Mouse (Mus musculus): ENCODE results near the gene Myo1c.

Myo1c gene

GRCm38 (mm10) chr11:75671426-75672180 is 21.3 kb downstream of the Myo1c start:
- CTCF ChIA-PET: interaction anchor here in 2 of 4 experiments (0.5 to 0.6 kb wide), 2 partner anchors 57 to 638 kb away, joined by 3 read pairs; no protein-coding TSS in a partner anchor
- POLR2A ChIA-PET: interaction anchor here in 3 of 4 experiments (0.6 to 3.0 kb wide), 12 partner anchors 8 to 62 kb away, joined by 3 to 17 read pairs (median 5); partner anchors contain the start of genes Crk (in 2 of the 3), Myo1c (in 1 of the 3) and Ywhae (in 1 of the 3)

GRCm38 (mm10) chr11:75673411-75673810 is 23.1 kb downstream of the Myo1c start:
- ChIA-PET POLR2A (interaction anchor here in 1 of 4 experiments (0.8 to 2.2 kb wide), 2 partner anchors 14 to 19 kb away, joined by 3 to 6 read pairs; no protein-coding TSS in a partner anchor), CTCF (no interaction called here)

- POLR2A ChIA-PET: no interaction called here
- CTCF ChIA-PET: no interaction called here
Measured at GRCm38 (mm10) chr11:75674875-75675274, 24.6 kb downstream of the Myo1c start.

- POLR2A ChIA-PET: interaction anchor here in 3 of 4 experiments (0.6 to 4.9 kb wide), 16 partner anchors 16 to 908 kb away, joined by 3 to 73 read pairs (median 6); partner anchors contain the start of genes Rilp (in 1 of the 3), Tlcd2 (in 1 of the 3) and Ywhae (in 1 of the 3)
- CTCF ChIA-PET: interaction anchor here in 2 of 4 experiments (0.7 to 1.0 kb wide), 2 partner anchors 13 to 252 kb away, joined by 5 to 9 read pairs; no protein-coding TSS in a partner anchor
Measured at GRCm38 (mm10) chr11:75677881-75678746, 27.8 kb downstream of the Myo1c start.

- POLR2A ChIA-PET: interaction anchor here in 3 of 4 experiments (0.6 to 4.9 kb wide), 49 partner anchors 8 to 909 kb away, joined by 3 to 73 read pairs (median 4); partner anchors contain the start of genes Ywhae (in 3 of the 3), Prpf8 (in 2 of the 3), Tlcd2 (in 2 of the 3) and Inpp5k (in 1 of the 3)
- CTCF ChIA-PET: interaction anchor here in 1 of 4 experiments (0.7 to 1.5 kb wide), 3 partner anchors 25 to 48 kb away, joined by 3 to 4 read pairs (median 3); partner anchors contain the start of gene Inpp5k
Measured at GRCm38 (mm10) chr11:75678747-75679438, 28.6 kb downstream of the Myo1c start, which contains the start of gene Crk. Crk (plus strand) TSS chr11:75679259.

- ChIA-PET POLR2A (interaction anchor here in 3 of 4 experiments (0.6 to 4.9 kb wide), 52 partner anchors 9 to 585 kb away, joined by 3 to 73 read pairs (median 4); partner anchors contain the start of genes Ywhae (in 3 of the 3), Prpf8 (in 2 of the 3), Tlcd2 (in 2 of the 3) and Inpp5k (in 1 of the 3)), CTCF (interaction anchor here in 1 of 4 experiments (0.7 to 1.5 kb wide), 3 partner anchors 26 to 49 kb away, joined by 3 to 4 read pairs (median 3); partner anchors contain the start of gene Inpp5k)
Measured at GRCm38 (mm10) chr11:75679439-75680171, 29.3 kb downstream of the Myo1c start.

GRCm38 (mm10) chr11:75684462-75684861 is 34.2 kb downstream of the Myo1c start:
- POLR2A ChIA-PET: interaction anchor here in 2 of 4 experiments (0.5 to 4.3 kb wide), 7 partner anchors 9 to 1836 kb away, joined by 3 to 26 read pairs (median 3); no protein-coding TSS in a partner anchor
- CTCF ChIA-PET: interaction anchor here in 1 of 4 experiments (1.8 kb wide), 1 partner anchor 30 kb away, joined by 4 read pairs; no protein-coding TSS in a partner anchor

GRCm38 (mm10) chr11:75684956-75685355 is 34.7 kb downstream of the Myo1c start:
- ChIA-PET CTCF (interaction anchor here in 2 of 4 experiments (0.7 to 1.8 kb wide), 2 partner anchors 31 to 483 kb away, joined by 3 to 4 read pairs; no protein-coding TSS in a partner anchor), POLR2A (interaction anchor here in 2 of 4 experiments (1.0 to 4.3 kb wide), 5 partner anchors 10 to 31 kb away, joined by 3 to 26 read pairs (median 4); no protein-coding TSS in a partner anchor)

- POLR2A ChIA-PET: interaction anchor here in 3 of 4 experiments (0.6 to 4.3 kb wide), 27 partner anchors 8 to 288 kb away, joined by 3 to 26 read pairs (median 4); no protein-coding TSS in a partner anchor
Measured at GRCm38 (mm10) chr11:75687343-75687993, 37.2 kb downstream of the Myo1c start.

GRCm38 (mm10) chr11:75688132-75688531 is 37.8 kb downstream of the Myo1c start:
- ChIA-PET CTCF (interaction anchor here (0.7 to 1.9 kb wide), 4 partner anchors 26 to 279 kb away, joined by 3 to 6 read pairs (median 4); no protein-coding TSS in a partner anchor), POLR2A (interaction anchor here in 3 of 4 experiments (0.8 to 4.3 kb wide), 12 partner anchors 9 to 62 kb away, joined by 3 to 26 read pairs (median 5); no protein-coding TSS in a partner anchor)

More at GRCm38 (mm10) chr11:75687343-75687993, 37.2 kb downstream of the Myo1c start:
- CTCF ChIA-PET: interaction anchor here in 3 of 4 experiments (0.6 to 1.9 kb wide), 8 partner anchors 13 to 304 kb away, joined by 3 to 6 read pairs (median 4); no protein-coding TSS in a partner anchor

- ChIA-PET CTCF (interaction anchor here in 2 of 4 experiments (1.1 to 1.5 kb wide), 2 partner anchors 10 kb away, joined by 3 to 4 read pairs; no protein-coding TSS in a partner anchor), POLR2A (interaction anchor here (0.5 to 2.9 kb wide), 24 partner anchors 9 to 1259 kb away, joined by 3 to 22 read pairs (median 3); partner anchors contain the start of genes Crk (in 2 of the 4) and Ywhae (in 1 of the 4))
Measured at GRCm38 (mm10) chr11:75689977-75690376, 39.7 kb downstream of the Myo1c start.

- ChIA-PET CTCF (interaction anchor here in 1 of 4 experiments (0.6 kb wide), 1 partner anchor 73 kb away, joined by 4 read pairs; no protein-coding TSS in a partner anchor), POLR2A (interaction anchor here in 2 of 4 experiments (0.6 to 2.9 kb wide), 11 partner anchors 8 to 230 kb away, joined by 3 to 22 read pairs (median 4); partner anchors contain the start of gene Crk (in 1 of the 2))
Measured at GRCm38 (mm10) chr11:75691047-75691446, 40.7 kb downstream of the Myo1c start.

- ChIA-PET POLR2A (interaction anchor here in 3 of 4 experiments (0.6 to 1.3 kb wide), 6 partner anchors 10 to 448 kb away, joined by 3 to 6 read pairs (median 4); no protein-coding TSS in a partner anchor), CTCF (interaction anchor here in 2 of 4 experiments (0.6 to 0.7 kb wide), 2 partner anchors 38 to 597 kb away, joined by 3 read pairs; no protein-coding TSS in a partner anchor)
Measured at GRCm38 (mm10) chr11:75693570-75693969, 43.3 kb downstream of the Myo1c start.

- ChIA-PET CTCF (interaction anchor here in 2 of 4 experiments (1.1 to 1.3 kb wide), 2 partner anchors 11 to 17 kb away, joined by 3 to 4 read pairs; no protein-coding TSS in a partner anchor), POLR2A (interaction anchor here in 3 of 4 experiments (0.8 to 2.5 kb wide), 12 partner anchors 9 to 166 kb away, joined by 3 to 15 read pairs (median 7); partner anchors contain the start of genes Ywhae (in 2 of the 3), Crk (in 1 of the 3) and Slc43a2 (in 1 of the 3))
Measured at GRCm38 (mm10) chr11:75697464-75697863, 47.2 kb downstream of the Myo1c start.

GRCm38 (mm10) chr11:75700557-75700956 is 50.3 kb downstream of the Myo1c start:
- CTCF ChIA-PET: interaction anchor here in 3 of 4 experiments (0.6 to 1.5 kb wide), 8 partner anchors 10 to 170 kb away, joined by 3 to 5 read pairs (median 4); partner anchors contain the start of genes Slc43a2 (in 1 of the 3) and Ywhae (in 1 of the 3)
- POLR2A ChIA-PET: interaction anchor here in 2 of 4 experiments (0.8 to 4.3 kb wide), 10 partner anchors 8 to 239 kb away, joined by 3 to 26 read pairs (median 4); partner anchors contain the start of genes Pitpna (in 1 of the 2), Tlcd2 (in 1 of the 2) and Ywhae (in 1 of the 2)
